Mouse (Mus musculus) brain, adult 2 months (tissue): ENCODE measurements at regions not wholly inside any gene's neighbourhood (a gene's known extent, or its start where the extent isn't known, plus 50 kb on each side); places are given as distances from the start of the nearest gene placed in this dataset.

ENCODE experiments used
- DNase-seq: peaks from one replicate; pipeline ENCODE4 v3.0.0; 2011; ENCODE audit warnings: low read depth, low spot score

GRCm38 (mm10) chrX:109686502-109687130, 490.1 kb downstream of the Gm6377 start:
- no peak for DNase-seq

DNA sequence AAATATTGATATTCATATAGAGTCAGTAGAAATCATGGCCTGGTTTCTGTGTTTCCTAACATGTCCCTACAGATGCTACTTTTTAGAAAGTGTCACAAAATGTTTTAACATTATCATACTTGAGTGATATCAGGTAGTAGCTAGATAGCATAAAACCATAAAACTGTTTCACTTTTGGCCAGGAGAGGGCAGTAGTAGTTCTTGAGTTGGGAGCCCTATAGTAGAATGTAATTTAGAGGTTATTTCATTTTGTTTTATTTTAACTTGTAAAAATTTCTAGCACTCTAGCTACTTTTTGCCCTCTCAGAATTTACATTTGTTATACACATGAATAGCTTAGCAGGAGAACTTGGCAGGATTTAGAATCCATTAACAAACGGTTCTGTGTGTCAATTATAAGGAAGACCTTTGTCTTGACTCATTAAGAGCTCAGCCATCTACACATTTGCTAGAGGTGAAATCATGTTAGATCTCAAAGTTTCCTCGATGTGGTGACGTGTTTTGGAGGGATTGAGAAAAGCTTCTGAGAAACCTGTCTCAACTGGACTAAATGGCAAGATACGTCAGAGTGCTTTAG, 538.5 kb downstream of the Gm6377 start:
- peak; percentile 43 for DNase-seq

DNA sequence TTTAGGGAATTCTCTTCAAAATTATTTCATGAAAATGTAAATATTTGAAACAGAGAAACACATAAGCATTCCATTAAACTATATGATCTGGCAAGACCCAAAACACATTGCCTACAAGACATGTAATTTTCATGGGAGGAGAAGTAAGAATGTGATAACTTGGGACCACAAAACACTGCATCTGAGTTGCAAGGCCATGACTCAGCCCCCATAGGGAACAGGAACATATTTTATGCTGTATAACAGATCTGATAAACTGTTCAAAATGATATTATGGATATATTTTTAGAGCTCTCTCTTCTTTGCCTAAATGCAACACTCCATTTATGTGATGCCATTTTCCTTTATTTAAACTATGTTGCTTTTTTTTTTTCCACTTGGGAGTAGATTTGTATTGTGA, 539.4 kb downstream of the Gm6377 start:
- DNase-seq: no peak
